Mouse (Mus musculus) embryonic facial prominence, embryonic 10.5 days (tissue): ENCODE measurements around the gene Fam186b. TPM values are rescaled to one million over a fixed set of nuclear protein-coding genes. Genes with fewer than 3 reads are reported as not detected.
A peak's percentile ranks its signal among the peaks of the same experiment; 100 is the strongest.

Source experiments
- DNase-seq: peaks from one replicate; pipeline ENCODE4 v3.0.0-alpha.2; 2017; ENCODE audit warnings: low spot score
- H3K27ac ChIP-seq: fragments of 300-500 bp; sonication (generic); replicated peaks from 2 replicates; pipeline ENCODE4 v1.5.1; 2016; ENCODE audit warnings: mild to moderate bottlenecking
- H3K27me3 ChIP-seq: fragments of 300-500 bp; sonication (generic); replicated peaks from 2 replicates; pipeline ENCODE4 v1.6.1; 2016; ENCODE audit warnings: low read depth, mild to moderate bottlenecking; ENCODE audit not compliant: poor library complexity, severe bottlenecking
- H3K36me3 ChIP-seq: fragments of 300-500 bp; sonication (generic); replicated peaks from 2 replicates; pipeline ENCODE4 v1.6.1; 2016; ENCODE audit warnings: mild to moderate bottlenecking, moderate library complexity
- H3K4me1 ChIP-seq: fragments of 300-500 bp; sonication (generic); 2 replicates; pipeline ENCODE4 v1.6.1; 2016
- H3K4me3 ChIP-seq: fragments of 300-500 bp; sonication (generic); 2 replicates; pipeline ENCODE4 v1.5.1; 2016; ENCODE audit warnings: mild to moderate bottlenecking, moderate library complexity
- H3K9me3 ChIP-seq: fragments of 300-500 bp; sonication (generic); 2 replicates; pipeline ENCODE4 v1.6.1; 2016; ENCODE audit warnings: mild to moderate bottlenecking
- WGBS: fragments of 180-500 bp; shearing (Covaris S2); methylation state at CpG from one replicate; pipeline ENCODE4 v1.1.7; 2016; 5-methylcytosine and 5-hydroxymethylcytosine counted together
- polyA plus RNA-seq: library from polyadenylated mRNA; unstranded; fragments of >200 nt; fragmentation: Nextera tagmentation; extraction: Ambion mirVana; gene quantifications from 2 replicates; pipeline ENCODE4 v1.2.1, GENCODE M21; 2016

Fam186b gene
- polyA plus RNA-seq, 1 experiment from 2014 or later: 0.30 TPM

DNA sequence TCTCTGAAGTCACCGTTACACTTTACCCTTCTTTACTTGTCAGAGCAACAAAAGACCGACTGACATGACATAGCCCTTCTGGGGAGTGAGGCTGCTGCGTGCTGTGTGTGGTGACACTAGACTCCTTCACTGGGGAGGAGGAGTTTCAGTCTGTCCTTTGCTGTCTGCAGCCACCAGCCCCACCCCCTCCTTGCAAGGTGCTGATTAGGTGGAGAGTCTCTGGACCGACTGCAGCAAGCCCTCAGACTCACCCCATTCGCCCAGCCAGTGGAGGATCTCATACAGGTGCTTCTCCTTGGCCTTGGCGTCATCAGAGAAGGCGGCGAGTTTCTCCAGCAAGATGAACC lies 10.5 kb downstream of the Fam186b start:
- Histone ChIP-seq H3K36me3 (no peaks in the 10 kb centered on the region), H3K4me1 (peaks cover 12% of the 10 kb centered on the region), H3K27me3 (no peaks in the 10 kb centered on the region), H3K9me3 (no peaks in the 10 kb centered on the region), H3K4me3 (no peak overlapping the region), H3K27ac (no peak overlapping the region)
- WGBS: 54% methylated on average over 8 of the region's 8 CpGs
- no peak for DNase-seq

- Histone ChIP-seq H3K4me3 (no peak overlapping the region), H3K36me3 (no peaks in the 10 kb centered on the region), H3K4me1 (peaks cover 12% of the 10 kb centered on the region), H3K27ac (no peak overlapping the region), H3K27me3 (0 out of 2 replicates have a peak, but pooled peaks cover 4% of the 10 kb centered on the region), H3K9me3 (no peaks in the 10 kb centered on the region)
- WGBS: 52% methylated on average over 14 of the region's 14 CpGs
- DNase-seq: peak; percentile 38
Observed at GRCm38 (mm10) chr15:99284527-99285188, 11.0 kb downstream of the Fam186b start.

GRCm38 (mm10) chr15:99283456-99283855 lies 12.2 kb downstream of the Fam186b start:
- Histone ChIP-seq H3K9me3 (no peaks in the 10 kb centered on the region), H3K27me3 (0 out of 2 replicates have a peak, but pooled peaks cover 5% of the 10 kb centered on the region), H3K4me1 (peaks cover 12% of the 10 kb centered on the region), H3K4me3 (no peak overlapping the region), H3K36me3 (no peaks in the 10 kb centered on the region), H3K27ac (no peak overlapping the region)
- DNase-seq: no peak
- 64% methylated on average over 10 of the region's 10 CpGs for WGBS

GRCm38 (mm10) chr15:99278271-99278670 lies 17.4 kb downstream of the Fam186b start:
- H3K4me1 ChIP-seq: no peaks in the 10 kb centered on the region
- no peaks in the 10 kb centered on the region for H3K9me3 ChIP-seq
- H3K27me3 ChIP-seq: 0 out of 2 replicates have a peak, but pooled peaks cover 5% of the 10 kb centered on the region
- WGBS: 95% methylated on average over 7 of the region's 7 CpGs
- no peaks in the 10 kb centered on the region for H3K36me3 ChIP-seq
- H3K4me3 ChIP-seq: no peak overlapping the region
- no peak overlapping the region for H3K27ac ChIP-seq
- DNase-seq: no peak

DNA sequence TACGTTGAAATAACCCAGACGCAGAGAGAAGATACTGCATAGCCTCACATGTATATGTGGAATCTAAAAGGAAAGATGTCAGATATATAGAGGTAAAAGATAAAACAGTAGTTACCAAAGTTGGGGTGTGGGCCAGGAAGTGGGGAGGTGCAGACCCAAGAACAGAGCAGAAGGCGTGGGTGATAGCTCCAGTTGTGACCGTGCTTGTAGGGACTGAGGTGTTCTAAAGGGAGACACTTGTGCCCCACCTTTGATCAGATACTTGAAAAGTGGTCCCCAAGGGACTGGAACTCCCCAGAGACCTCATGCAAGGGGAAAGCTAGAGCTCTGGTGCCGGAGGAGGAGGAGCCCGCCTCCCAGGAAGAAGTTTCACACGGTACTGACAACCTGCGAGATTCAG lies 19.6 kb downstream of the Fam186b start:
- H3K36me3 ChIP-seq: no peaks in the 10 kb centered on the region
- H3K27ac ChIP-seq: no peak overlapping the region
- H3K4me1 ChIP-seq: peaks cover 13% of the 10 kb centered on the region; the same call in 1 of the 2 replicates
- H3K4me3 ChIP-seq: no peak overlapping the region
- DNase-seq: no peak
- 86% methylated on average over 8 of the region's 8 CpGs for WGBS
- H3K9me3 ChIP-seq: no peaks in the 10 kb centered on the region
- H3K27me3 ChIP-seq: 0 out of 2 replicates have a peak, but pooled peaks cover 5% of the 10 kb centered on the region

- no peaks in the 10 kb centered on the region for H3K27me3 ChIP-seq
- no peaks in the 10 kb centered on the region for H3K36me3 ChIP-seq
- DNase-seq: peak; percentile 71
- no peaks in the 10 kb centered on the region for H3K9me3 ChIP-seq
- H3K27ac ChIP-seq: no peak overlapping the region
- WGBS: 25% methylated on average over 4 of the region's 4 CpGs
- peaks cover 16% of the 10 kb centered on the region for H3K4me1 ChIP-seq
- H3K4me3 ChIP-seq: no peak overlapping the region
Observed at GRCm38 (mm10) chr15:99265679-99266078, 30.0 kb downstream of the Fam186b start.

- WGBS: 59% methylated on average over 2 of the region's 2 CpGs
- peak; percentile 49 for DNase-seq
- H3K27ac ChIP-seq: no peak overlapping the region
Observed at GRCm38 (mm10) chr15:99264363-99264762, 31.3 kb downstream of the Fam186b start.

GRCm38 (mm10) chr15:99262702-99263101 lies 33.0 kb downstream of the Fam186b start:
- Histone ChIP-seq H3K9me3 (no peaks in the 10 kb centered on the region), H3K4me1 (peaks cover 30% of the 10 kb centered on the region), H3K27me3 (no peaks in the 10 kb centered on the region), H3K4me3 (no peak overlapping the region), H3K36me3 (no peaks in the 10 kb centered on the region), H3K27ac (no peak overlapping the region)
- 78% methylated on average over 10 of the region's 10 CpGs for whole genome bisulfite sequencing
- DNase-seq: no peak

More at GRCm38 (mm10) chr15:99264363-99264762, 31.3 kb downstream of the Fam186b start:
- no peaks in the 10 kb centered on the region for H3K36me3 ChIP-seq
- H3K4me3 ChIP-seq: no peak overlapping the region
- H3K9me3 ChIP-seq: no peaks in the 10 kb centered on the region
- H3K4me1 ChIP-seq: peaks cover 27% of the 10 kb centered on the region
- H3K27me3 ChIP-seq: no peaks in the 10 kb centered on the region

GRCm38 (mm10) chr15:99259730-99260252 lies 35.9 kb downstream of the Fam186b start:
- H3K36me3 ChIP-seq: no peaks in the 10 kb centered on the region

GRCm38 (mm10) chr15:99259167-99259729 lies 36.4 kb downstream of the Fam186b start:
- Histone ChIP-seq H3K36me3 (no peaks in the 10 kb centered on the region), H3K4me1 (peaks cover 23% of the 10 kb centered on the region), H3K27me3 (no peaks in the 10 kb centered on the region), H3K4me3 (peak overlapping the region; percentile 45), H3K27ac (peak overlapping the region; percentile 54; the same call in 1 of the 2 replicates), H3K9me3 (no peaks in the 10 kb centered on the region)
- 67% methylated on average over 8 of the region's 8 CpGs for WGBS
- no peak for DNase-seq

More at GRCm38 (mm10) chr15:99259730-99260252, 35.9 kb downstream of the Fam186b start:
- WGBS: under 1% methylated on average over 10 of the region's 10 CpGs
- Histone ChIP-seq H3K9me3 (no peaks in the 10 kb centered on the region), H3K4me3 (peak overlapping the region; percentile 45), H3K27me3 (no peaks in the 10 kb centered on the region), H3K4me1 (peaks cover 28% of the 10 kb centered on the region), H3K27ac (peak overlapping the region; percentile 54)
- DNase-seq: peak; percentile 89

GRCm38 (mm10) chr15:99255241-99255749 lies 40.4 kb downstream of the Fam186b start:
- 88% methylated on average over 6 of the region's 6 CpGs for WGBS

DNA sequence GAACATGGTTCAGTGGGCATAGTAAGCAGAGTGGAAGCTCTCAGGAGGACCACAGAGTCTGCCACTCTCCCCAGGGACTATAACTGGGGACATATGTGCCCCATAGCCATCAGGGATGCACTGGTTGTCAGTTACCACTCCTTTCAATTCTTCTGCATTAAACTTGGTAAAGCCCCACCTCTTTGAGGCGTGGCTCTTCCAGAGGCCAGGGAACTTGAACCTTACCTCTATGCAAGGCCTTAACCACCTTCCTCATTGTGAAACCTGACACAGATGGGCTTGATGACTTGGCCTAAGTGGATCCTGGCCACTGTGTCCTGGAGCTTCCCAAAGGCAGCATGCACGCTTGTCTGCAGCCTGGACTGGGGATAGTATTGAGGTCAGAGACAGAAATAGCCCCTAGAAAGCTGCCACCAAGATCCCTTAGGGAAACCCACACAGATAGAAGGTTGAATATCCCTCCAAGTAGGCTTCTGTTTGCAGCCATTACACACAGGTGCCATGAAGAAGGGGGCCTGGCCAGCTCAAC lies 41.1 kb downstream of the Fam186b start:
- H3K4me1 ChIP-seq: peaks cover 32% of the 10 kb centered on the region
- H3K27me3 ChIP-seq: no peaks in the 10 kb centered on the region
- no peak overlapping the region for H3K4me3 ChIP-seq
- peaks cover 7% of the 10 kb centered on the region for H3K36me3 ChIP-seq
- no peak overlapping the region for H3K27ac ChIP-seq
- DNase-seq: no peak
- H3K9me3 ChIP-seq: no peaks in the 10 kb centered on the region
- 79% methylated on average over 2 of the region's 2 CpGs for WGBS

More at GRCm38 (mm10) chr15:99255241-99255749, 40.4 kb downstream of the Fam186b start:
- H3K4me1 ChIP-seq: peaks cover 36% of the 10 kb centered on the region
- no peak overlapping the region for H3K27ac ChIP-seq
- H3K4me3 ChIP-seq: 0 out of 2 replicates have a peak overlapping the region, but pooled peaks have one; percentile 6
- no peak for DNase-seq
- no peaks in the 10 kb centered on the region for H3K9me3 ChIP-seq
- no peaks in the 10 kb centered on the region for H3K27me3 ChIP-seq
- H3K36me3 ChIP-seq: no peaks in the 10 kb centered on the region
